Mouse (Mus musculus): ENCODE results near the gene Wdr92.

Gene Wdr92

DNA sequence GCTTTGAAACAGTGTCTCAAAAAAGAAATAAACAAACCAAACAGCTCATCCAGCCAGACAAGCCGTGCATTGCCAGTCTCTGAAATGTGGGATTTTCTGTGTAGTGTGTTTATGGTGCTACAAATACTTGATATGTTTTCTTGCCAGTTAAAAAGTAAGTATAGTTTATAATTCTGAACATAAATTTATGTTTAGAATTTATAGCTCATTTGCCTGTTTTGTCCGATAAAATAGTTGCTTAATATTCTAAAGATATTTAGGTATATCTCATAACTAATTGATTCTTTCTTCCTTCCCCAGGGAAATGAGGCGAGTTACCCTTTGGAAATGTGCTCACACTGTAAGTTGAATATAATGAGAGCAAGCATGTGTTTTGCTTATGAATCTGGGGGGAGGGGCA lies at the start of gene Wdr92:
Gene Wdr92 (plus strand): TSS at position 301 of the 400 bp plus-strand sequence.
- no peak for DNase-seq (ENCODE audit: low spot score in 2 of 2)

DNA sequence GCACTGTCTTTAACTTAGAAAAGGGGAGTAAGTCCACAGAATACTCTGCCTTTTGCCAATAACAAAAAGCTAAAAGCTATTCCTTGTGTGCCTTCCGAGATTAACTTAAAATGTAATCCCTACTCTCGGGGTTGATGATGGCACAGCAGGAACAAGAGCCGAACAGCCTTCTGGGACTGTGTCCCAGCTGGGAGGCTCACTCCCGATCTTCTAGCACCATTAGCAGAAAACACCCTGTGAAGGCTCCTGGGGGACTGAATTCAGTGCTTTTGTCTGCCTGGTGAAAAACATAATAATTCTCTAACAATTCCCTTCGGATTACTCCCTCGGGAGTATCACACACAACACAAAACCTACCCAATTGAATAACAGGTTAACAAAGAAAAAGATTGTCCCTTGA lies 46.3 kb upstream of the Wdr92 start:
- no peak for DNase-seq (ENCODE audit: low spot score in 2 of 2)

DNA sequence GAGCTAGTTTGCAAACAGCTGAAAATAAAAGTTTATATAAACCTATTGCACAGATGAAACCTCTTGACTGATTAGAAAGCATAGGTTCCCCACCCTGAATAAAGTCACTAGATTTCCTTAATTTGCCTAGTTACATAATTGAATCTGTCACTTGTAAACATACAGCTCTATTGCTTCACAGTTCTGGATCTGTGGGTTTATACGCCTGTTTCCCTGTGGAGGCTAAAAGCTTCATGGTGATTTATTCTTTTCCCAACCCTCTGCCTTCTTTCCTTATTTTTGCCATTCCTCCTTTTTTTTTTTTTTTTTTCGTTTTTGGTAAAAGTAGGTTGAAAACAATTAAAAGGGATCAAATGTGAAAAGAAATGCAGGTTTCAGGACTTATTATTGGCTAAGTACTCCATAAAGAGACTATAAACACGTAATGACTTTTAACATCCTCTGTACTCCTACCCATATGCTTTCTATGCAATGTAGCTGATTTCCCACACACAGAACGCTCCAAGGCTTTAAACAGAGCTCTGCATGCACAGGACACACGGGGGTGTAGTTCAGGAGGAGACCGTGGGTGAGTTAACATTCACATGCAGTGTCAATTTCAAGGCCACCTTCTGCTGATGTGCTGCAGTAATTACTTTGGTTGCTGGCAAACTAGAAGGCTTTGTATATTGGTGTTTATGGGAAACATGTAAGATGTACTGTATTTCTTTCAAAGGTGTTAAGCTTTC lies 43.4 kb upstream of the Wdr92 start:
- peak; percentile 17 to 34 for DNase-seq (ENCODE audit: low spot score in 2 of 2)

DNA sequence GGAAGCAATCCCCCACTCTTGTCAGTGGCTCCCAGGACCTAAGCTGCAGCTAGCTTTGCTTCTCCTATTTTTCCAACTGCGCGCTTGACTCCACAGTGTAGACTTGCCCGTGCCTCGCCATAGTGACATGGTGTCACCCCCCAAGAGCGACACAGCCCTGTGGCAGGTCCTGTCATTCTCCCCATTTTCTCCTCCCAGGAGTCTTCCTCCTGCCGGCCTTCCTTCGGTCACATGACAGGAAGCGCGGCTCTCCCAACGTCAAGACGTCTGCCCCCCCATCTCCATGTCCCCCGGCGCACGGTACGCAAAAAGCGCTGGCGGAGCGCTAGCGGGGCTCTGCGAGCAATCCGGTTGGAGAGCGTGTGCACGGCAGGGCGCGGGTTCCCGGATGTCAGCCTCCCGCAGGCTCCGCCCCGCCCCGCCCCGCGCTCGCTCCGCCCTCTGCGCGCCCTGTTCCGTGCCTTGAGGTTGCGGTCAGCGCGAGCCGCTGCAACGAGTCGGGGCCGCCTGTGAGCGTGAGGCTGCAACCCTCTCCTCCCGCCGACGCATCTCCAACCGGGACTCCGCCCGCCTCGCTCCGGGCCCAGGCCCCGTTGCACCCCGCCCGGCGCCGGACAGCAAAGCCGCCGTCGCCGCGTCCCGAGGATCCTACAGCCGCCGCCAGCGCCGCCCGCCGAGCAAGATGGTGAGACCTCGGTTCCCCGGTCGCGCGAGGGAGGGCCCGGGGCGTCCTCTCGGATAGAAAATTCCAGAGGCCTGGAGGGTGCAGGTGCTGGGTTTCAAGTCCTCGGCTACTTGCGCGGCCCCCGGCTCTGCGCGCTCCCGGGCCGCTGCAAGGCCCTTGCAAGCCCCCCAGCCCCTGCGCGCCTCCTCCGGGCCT lies 22.8 kb upstream of the Wdr92 start, which contains the start of gene Ppp3r1:
Gene Ppp3r1 (plus strand): TSS at position 406 of the 880 bp plus-strand sequence.
- peak; percentile 96 for DNase-seq (ENCODE audit: low spot score in 2 of 2)

DNA sequence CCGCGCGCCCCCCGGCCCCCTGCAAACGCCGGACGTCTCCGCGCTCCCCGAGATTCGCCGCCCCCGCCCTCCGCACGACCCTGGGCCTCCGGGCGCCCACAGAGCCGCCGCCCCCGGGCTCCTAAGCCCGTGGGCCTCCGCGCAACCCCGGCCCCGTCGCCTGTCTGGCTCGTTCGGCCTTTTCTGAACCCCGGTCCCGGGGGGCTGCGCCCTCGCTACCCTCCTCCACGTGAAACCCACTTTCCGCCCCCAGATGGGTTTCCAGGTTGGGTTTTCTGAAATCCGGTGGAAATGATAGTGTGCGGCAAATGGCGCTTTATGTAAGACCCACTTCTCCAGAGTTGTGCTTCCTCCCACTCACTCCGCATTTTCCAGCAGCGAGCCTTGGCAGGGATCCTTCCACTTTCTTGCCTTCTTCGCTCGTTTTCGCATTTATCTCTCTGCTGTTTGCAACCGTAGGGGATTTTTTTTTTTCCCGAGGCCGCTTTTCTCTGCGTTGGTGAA lies 22.1 kb upstream of the Wdr92 start:
- peak; percentile 66 for DNase-seq (ENCODE audit: low spot score in 2 of 2)

DNA sequence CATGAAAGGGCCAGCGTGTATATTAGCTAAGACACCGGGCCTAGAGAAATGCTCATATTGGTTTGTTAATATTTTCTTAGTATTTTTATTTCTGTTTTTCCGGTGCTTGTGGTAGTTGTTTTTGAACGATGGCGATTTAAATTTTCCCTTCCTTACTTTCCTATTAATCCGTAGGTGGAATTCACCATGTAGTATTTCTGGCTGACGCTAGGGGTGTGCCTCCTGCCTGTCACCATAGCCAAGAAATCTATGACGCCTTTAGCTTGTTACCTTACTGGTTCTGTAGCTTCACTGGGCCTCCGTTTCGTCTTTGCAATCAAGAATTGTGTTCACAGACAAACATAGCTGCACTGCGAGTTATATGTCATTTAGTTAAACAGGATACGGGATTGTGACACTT lies 21.7 kb upstream of the Wdr92 start:
- peak; percentile 17 to 44 for DNase-seq (ENCODE audit: low spot score in 2 of 2)

DNA sequence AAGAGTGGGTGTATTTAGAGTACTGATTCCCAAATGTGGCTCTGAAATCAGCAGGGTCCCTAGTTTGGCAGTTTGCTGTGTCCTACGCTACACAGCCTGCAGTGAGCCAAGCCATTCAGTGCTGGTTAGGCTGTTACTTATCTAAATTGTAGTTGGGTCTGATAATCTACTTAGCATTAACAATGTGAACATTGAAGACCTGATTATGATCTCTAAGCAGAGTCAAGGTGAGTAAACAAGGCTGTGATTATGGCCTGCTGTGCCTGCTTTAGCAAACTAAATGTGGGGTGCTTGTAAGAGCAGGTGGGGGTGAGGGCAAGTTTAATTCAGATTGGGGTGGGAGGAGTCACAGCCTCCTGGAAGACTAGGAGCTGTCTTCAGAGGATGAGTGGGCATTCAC lies 18.0 kb upstream of the Wdr92 start:
- no peak for DNase-seq (ENCODE audit: low spot score in 2 of 2)

DNA sequence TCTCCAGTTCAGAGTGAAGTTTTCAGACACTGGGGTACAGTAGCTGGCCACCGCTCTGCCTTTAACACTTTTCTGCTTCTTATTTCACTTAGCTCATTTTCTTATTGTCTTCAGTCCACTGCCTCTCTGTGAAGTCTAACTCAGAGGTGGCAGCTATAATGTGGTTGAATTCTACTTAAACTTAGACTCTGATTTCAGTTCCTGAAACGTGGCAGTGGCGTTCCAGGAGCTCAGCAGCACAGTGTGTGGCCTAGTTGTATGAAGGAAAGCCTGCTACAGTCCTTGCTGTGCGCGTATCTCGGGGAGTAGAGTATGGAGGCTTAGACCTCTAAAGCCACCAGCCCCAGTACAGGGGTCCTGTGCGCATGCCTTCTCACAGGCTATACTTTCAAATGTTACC lies 15.3 kb upstream of the Wdr92 start:
- DNase-seq (ENCODE audit: low spot score in 2 of 2), result no peak

DNA sequence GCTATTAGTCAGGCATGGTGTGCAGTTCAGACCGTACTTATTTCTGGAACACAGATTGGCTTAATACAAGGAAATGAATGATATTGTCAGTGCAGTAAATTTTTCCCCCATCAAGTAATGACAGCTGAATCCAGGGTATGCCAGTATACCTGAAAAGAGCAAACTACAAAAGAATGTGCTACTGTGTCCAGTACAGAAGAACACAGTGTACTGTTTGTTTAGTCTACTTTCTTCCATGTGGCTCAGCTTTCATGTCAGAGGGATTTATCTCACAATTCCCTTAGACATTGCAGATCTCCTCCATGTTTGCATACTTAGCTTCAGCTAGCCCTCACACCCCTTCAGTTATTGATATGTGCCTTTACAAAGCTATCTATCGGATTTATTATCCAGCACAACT lies 12.6 kb upstream of the Wdr92 start:
- DNase-seq (ENCODE audit: low spot score in 2 of 2), result no peak

DNA sequence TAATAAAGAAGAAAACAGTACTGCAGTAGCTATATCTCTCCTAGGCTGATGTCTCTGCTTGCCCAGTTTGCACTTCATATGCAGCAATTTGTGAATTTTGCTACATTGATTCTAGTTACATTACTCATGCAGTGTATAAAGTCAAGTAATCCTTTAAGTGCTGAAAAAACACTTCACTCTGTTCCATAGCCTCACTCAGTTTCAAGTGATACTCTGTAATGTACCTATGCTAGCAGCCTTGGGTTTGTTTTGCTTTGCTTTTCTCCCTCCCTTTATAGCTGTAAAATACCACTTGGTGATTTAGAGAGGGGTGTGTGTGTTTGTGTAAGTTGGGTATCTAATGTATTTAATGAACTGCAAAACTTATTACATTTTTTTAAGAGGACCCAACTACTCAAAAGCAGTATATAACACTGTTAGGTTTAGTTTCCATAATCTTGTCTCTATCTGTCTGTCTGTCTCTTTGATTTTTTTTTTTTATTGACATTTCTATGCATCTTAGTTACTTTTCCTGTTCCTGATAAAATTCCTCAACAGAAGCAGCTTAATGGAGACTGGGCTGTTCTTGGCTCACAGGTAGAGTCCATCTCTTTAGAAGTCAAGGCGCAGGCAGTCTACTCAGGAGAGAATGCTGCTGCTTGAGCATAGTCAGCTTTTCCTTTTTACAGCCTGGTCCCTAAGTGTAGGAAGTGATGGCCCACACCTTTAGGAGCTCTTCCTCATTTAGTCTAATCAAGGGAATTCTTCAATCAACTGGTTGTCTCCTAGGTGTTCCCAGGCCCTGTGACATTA lies 10.8 kb upstream of the Wdr92 start:
- DNase-seq (ENCODE audit: low spot score in 2 of 2), result no peak

DNA sequence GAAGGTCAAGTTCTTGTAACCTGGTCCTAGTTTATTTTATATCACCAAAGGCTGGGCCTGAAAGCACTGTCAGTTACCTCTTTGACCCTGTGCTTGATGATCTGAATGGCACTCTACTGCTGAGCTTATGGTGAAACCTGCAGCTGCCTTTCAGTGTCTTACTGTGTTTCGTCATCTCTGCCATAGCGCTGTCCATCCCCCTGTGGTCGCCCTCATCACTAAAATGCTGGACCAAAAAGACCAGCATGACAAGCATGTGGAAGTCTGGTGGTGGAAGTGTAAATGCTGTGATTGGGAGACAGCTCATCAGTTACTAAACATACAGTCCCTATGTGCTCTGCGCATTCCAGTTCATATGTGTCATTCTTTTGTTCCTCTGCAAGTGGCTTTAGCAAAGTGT lies 9.6 kb upstream of the Wdr92 start:
- DNase-seq (ENCODE audit: low spot score in 2 of 2), result no peak

DNA sequence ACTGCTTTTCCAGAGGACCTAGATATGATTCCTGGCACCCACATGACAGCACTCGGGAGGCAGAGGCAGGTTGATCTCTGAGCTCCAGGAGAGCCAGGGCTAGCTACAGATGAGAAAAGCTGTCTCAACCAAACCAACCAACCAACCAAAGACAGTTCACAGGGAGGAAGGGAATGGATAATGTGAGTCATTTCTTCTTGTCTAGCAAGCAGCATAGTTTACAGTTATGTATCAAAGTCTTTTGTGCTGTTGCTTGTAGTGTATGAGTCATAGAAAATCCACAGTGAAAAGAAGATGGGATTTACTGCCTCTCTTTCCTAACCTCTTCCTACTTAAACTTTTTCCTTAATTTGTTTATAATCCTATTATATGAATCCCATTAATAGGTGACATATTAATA lies 5.3 kb upstream of the Wdr92 start:
- DNase-seq (ENCODE audit: low spot score in 2 of 2), result no peak

DNA sequence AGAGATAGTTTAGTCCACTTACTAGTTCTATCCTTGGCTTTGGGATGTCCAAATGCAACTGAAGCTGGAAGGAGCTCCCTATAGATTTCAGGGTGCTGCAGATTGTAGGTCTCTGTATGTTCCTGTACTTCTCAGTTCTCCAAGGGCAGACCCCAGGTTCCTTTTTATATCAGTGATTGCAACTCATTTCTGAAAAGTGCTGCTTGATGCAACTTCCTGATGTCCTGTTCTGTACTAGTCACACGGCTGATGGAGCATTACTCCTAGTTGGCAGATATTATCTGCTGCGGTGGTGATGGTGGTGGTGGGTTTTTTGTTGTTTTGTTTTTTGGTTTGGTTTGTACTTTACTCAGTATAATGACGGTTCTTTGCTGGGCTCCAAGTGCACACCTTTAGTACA lies 1.2 kb upstream of the Wdr92 start:
- no peak for DNase-seq (ENCODE audit: low spot score in 2 of 2)

DNA sequence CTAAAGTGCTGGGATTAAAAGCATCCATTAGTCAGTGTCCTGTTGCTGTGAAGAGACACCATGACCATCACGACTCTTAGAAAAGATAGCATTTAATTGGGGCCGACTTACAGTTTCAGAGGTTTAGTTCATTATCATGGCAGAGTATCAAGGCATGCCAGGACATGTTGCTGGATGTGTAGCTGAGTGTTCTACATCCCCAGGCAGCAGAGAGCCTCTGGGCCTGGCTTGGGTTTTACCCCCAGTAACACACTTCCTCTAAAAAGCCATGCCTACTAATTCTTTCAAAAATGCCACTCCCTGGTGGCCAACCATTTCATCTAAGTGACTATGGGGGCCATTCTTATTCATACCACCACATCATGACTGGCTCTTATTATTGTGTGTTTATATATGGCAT lies 1.3 kb downstream of the Wdr92 start:
- no peak for DNase-seq (ENCODE audit: low spot score in 2 of 2)

DNA sequence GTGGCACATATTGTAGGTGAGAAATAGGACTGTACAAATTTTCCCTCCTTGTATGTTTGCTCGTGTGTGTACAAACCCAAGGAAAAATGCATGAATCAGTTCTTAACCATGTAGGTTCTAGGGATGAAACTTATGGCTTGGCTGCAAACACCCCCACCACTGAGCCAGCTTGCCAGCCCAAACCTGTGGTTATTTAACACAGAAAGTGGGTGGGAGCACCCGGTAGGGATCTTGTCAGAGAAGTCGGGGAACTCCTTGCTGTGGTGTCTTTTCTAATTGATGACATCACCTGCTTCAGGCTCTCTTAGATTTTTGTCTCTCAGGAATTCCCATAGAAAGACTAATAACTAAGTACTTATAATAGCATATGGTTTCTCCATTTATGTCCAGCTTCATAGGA lies 5.7 kb downstream of the Wdr92 start:
- DNase-seq (ENCODE audit: low spot score in 2 of 2), result no peak

DNA sequence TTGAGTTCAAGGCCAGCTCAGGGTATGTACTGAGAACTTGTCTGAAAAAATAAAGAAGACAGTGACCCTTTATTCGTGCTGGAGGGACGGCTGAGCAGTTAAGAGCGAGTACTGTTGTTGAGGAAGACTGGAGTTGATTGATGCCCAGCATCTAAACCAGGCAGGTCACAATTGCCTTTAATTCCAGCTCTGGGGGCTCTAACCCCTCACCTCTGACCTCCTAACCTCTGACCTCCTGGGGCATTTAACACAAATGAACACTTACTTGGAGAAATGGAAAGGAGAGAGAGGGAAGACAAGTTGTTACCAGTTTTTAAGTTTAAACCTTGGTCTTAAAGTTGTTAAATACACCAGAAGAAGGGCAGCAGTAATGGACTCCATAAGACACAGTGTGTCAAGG lies 6.9 kb downstream of the Wdr92 start:
- no peak for DNase-seq (ENCODE audit: low spot score in 2 of 2)

DNA sequence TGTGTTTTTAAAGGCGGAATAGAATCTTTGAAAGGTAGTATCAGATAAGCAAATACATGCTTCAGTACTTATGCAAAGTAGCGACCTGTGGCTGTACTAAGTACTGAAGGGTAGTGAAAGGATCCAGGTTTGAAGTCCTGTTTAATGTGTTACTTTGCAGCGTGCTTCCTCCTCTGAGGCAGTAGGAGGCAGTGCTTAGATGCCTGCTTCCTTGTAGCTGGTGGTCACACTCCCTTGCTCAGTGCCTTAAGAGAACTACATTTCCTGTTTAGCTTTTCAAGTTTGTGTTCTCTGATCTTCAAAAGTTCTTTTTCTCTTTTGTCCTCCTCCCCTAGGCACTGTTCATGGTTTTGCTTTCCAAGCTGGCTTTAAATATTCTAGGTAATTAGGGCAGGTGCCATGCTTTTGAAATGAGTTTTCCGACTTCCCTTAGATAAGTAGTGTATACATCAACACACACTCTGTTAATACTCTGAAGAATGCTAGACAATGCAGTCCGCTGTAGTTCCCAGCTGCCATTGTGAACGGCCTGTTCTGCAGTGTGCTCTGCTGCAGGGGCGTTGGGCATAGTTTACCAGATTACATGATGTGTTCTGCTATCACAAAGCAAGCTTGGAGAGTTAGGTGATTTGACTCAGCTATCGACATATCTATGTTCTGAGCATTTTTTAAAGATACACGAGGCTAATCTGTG lies 10.4 kb downstream of the Wdr92 start:
- no peak for DNase-seq (ENCODE audit: low spot score in 2 of 2)

DNA sequence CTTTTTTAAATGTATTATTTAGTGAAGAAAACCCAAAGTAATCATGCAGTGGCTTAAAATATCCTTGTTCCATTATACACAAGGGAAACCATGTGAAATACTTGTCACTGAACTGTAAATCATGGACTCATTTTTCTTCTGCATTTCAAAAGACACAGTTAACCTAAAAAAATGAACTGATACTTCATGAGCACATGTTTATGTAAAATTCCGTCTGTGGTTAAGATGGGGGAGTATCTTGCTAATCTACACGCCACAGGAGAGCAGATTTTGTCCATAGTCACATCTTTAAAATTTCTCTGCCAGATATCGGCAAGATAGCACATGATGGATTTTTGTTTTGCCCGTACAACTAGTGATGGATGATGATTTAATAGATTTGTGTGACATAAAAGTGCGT lies 17.3 kb downstream of the Wdr92 start:
- DNase-seq (ENCODE audit: low spot score in 2 of 2), result no peak

DNA sequence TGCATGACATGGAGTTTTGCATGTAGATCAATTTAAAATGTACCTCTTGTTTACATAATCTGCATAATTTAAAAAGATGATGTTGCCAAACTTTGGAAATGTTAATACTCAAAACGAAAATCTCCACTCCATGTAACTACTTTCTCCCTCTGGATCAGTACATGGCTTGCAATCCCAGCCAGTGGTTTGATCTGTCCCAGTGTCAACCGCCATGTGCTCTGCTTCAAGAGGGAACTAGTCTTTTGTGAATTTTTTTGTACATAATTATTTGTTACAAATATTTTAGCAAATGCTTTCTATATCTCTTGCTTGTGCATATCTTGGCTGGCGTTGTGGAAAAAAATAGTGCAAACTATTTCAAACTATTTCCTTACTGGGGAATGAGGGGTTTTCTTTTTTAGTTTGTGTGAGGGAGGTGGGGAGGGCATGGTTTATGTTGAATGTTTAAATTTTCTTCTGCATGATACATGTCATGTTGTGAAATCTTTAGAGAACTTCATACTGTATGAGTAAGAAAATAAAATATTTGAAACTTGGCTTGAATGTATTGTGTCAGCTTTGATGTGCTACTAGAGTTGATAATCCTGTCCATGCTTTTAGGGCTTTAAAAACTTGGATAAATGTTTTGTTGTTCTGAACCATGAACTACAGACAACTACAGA lies 18.1 kb downstream of the Wdr92 start:
- no peak for DNase-seq (ENCODE audit: low spot score in 2 of 2)

DNA sequence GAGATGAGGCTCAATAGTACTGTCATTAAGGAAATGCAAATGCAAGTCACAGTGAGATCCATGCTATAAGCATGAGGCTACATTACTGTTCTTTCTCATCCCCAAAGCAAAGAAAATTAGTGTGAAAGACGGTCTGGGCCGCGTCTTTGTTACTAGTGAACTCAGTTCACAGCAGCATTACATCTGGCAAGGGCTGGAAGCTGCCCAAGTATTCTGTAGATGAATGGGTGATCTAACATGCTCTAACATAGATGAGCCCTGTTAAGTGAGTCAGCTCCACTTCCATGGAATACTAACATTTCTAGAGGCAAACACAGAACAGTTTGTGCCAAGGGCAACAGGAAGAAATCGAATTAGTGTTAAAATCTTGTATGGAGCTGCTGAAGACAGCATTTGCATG lies 19.0 kb downstream of the Wdr92 start:
- DNase-seq (ENCODE audit: low spot score in 2 of 2), result no peak

DNA sequence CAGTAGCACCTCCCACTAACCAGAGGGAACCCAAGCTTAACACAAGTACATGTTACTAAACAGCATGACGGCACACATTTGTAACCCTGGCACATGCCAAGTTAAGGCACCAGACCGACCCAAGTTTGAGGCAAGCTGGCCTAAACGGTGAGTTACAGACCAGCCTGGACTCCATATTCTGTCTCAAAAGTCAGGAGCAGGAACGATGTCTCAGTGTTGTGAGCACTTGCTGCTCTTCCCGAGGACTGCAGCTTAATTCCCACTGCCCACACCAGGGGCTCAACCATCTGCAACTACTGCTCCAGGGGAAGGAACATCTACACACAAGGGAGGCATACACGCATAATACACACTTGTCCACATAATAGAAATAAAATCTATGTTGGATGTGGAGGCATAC lies 20.6 kb downstream of the Wdr92 start:
- no peak for DNase-seq (ENCODE audit: low spot score in 2 of 2)
